Mouse (Mus musculus): ENCODE results near the gene Opa3. TPM values are rescaled to one million over a fixed set of nuclear protein-coding genes. Genes with fewer than 3 reads are reported as not detected.

Gene Opa3
- polyA plus RNA-seq, 1 experiment, result 33.3 TPM

- DNase-seq (ENCODE audit: low read depth), result peak; percentile 47
- TF ChIP-seq POLR2A (IDR thresholded peaks at IDR 0.05; ENCODE audit: borderline replicate concordance, extremely low read depth, insufficient read depth, insufficient read length, poor library complexity, severe bottlenecking) (no peak), CTCF (IDR thresholded peaks at IDR 0.05; ENCODE audit: borderline replicate concordance, extremely low read depth, insufficient read depth, insufficient read length) (no peak)
These were observed 41.7 kb downstream of the Opa3 start for GRCm38 (mm10) chr7:19269721-19270441.

DNA sequence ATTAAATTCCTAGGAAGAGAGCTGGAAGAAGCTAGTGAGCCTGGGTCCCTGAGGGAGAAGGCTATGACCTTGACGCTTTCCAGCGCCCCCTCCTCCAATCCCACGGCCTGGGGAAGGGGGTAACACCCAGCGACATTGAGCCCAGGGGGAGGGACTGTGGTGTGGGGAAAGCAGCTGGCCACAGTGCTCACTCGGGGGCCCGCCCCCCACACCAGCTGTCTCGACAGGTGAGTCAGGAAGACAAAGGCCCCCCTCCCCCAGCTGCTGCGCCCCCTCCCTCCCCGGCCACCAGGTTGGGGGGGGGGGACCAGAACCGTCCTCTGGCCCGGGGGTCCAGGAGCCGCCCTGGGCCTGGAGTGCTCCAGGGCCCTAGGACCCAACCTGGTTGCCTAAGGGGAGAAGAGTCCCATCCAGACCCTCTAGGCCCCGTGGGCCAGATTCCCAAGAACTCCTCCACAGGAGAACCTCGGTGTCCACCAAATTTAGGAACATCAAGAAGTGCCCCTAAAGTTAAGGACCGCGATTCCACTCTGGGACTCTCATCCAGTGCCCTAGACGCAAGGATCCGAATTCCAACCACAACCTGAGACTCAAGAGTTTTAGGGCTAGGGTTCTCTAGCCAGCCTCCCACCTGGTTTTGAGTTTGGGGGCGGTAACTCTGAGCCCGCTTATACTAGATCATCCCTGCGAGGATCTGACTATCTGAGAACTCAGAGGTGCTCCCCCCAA, 42.5 kb downstream of the Opa3 start:
- TF ChIP-seq CTCF (IDR thresholded peaks at IDR 0.05; ENCODE audit: borderline replicate concordance, extremely low read depth, insufficient read depth, insufficient read length), result no peak
- TF ChIP-seq POLR2A (IDR thresholded peaks at IDR 0.05; ENCODE audit: borderline replicate concordance, extremely low read depth, insufficient read depth, insufficient read length, poor library complexity, severe bottlenecking), result no peak
- DNase-seq (ENCODE audit: low read depth), result no peak

DNA sequence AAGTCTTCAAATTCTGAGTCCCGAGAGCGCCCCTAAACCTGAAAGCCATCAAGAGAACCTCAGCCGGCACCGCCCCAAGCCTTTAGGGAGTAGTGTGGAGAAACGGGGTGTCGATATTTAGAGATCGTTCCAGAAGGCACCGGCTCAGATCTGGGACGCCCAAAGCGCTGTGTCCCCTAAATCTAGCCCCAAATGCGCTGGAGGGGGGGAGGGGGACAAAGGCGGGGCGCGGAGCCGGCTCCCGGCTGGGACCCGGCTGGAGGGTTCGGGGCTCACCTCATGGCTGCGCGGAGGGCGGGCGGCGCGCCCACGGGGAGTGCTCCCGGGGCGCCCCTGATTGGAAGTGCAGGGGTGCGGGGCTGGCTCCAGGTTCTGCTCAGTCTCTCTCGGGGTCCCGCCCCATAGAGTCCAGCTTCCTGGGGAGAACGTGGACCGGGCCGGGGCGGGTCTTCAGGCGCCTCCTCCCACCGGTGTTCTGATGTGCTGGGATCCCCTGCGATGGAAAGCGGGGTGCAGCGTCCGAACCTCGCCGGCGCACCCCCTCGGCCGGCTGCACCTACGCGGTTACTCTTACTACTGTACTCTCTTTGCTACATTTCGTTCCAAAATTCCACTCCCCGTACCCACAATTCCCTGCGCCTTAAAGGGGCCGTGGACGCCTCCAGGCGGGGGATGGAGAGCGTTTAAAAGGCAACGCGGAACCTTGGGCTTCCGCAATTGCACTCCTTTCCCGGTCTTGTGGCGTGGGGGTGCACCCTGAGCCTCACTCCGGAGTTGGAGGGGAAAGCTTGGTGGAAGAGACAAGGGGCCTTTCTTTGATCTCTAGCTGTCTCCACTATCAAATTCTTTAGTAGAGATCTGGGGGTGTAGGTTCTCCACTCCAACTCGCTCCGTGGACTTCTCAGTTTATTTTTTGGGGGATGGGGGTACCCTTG, 43.4 kb downstream of the Opa3 start, which contains the start of gene Vasp:
Vasp (minus strand) TSS at position 580 of the 935 bp plus-strand sequence.
- DNase-seq (ENCODE audit: low read depth), result peak; percentile 93

DNA sequence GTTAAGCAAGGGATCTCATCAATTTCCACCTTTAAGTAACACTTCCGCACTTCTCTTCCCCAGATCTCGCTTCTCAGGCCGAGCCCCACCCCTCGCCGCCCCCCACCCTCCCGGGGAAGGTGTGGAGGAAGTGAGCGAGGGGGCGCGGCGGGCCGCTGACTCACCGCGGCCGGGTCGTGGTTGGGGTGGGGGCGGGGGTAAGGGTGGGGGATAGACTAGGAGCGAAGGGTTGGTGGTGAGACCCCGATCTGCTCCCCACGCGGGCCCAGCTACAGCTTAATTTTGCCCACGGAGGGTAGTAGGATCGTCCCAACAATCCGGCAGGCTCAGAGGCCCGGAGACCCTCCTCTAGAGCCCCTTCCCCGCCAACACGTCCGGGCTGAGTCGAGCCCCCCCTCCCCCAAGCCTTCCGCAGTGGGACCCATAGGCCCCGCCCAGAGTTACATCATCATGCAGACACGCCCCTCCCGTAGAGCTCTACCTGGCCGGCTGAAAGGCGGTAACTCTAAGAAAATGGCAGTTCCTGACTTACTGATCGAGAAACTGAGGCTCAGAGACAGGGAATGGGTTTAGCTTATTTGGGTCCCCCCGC, 44.1 kb downstream of the Opa3 start:
- DNase-seq (ENCODE audit: low read depth), result peak; percentile 83

More for the DNA sequence above, 43.4 kb downstream of the Opa3 start, which contains the start of gene Vasp:
- TF ChIP-seq POLR2A (IDR thresholded peaks at IDR 0.05; ENCODE audit: borderline replicate concordance, extremely low read depth, insufficient read depth, insufficient read length, poor library complexity, severe bottlenecking) (peak; percentile 23; the same call in 1 of the 2 replicates), CTCF (IDR thresholded peaks at IDR 0.05; ENCODE audit: borderline replicate concordance, extremely low read depth, insufficient read depth, insufficient read length) (no peak)

GRCm38 (mm10) chr7:19276253-19276652, 48.1 kb downstream of the Opa3 start:
- DNase-seq (ENCODE audit: low read depth), result no peak
- peak; percentile 17; the same call in 1 of the 2 replicates for TF ChIP-seq CTCF (IDR thresholded peaks at IDR 0.05; ENCODE audit: borderline replicate concordance, extremely low read depth, insufficient read depth, insufficient read length)
- no peak for TF ChIP-seq POLR2A (IDR thresholded peaks at IDR 0.05; ENCODE audit: borderline replicate concordance, extremely low read depth, insufficient read depth, insufficient read length, poor library complexity, severe bottlenecking)

More for the DNA sequence above, 44.1 kb downstream of the Opa3 start:
- no peak for TF ChIP-seq CTCF (IDR thresholded peaks at IDR 0.05; ENCODE audit: borderline replicate concordance, extremely low read depth, insufficient read depth, insufficient read length)
- 0 out of 2 replicates have a peak, but pooled peaks have one; percentile 13 for TF ChIP-seq POLR2A (IDR thresholded peaks at IDR 0.05; ENCODE audit: borderline replicate concordance, extremely low read depth, insufficient read depth, insufficient read length, poor library complexity, severe bottlenecking)

- no peak for DNase-seq (ENCODE audit: low read depth)
- TF ChIP-seq CTCF (IDR thresholded peaks at IDR 0.05; ENCODE audit: borderline replicate concordance, extremely low read depth, insufficient read depth, insufficient read length) (no peak), POLR2A (IDR thresholded peaks at IDR 0.05; ENCODE audit: borderline replicate concordance, extremely low read depth, insufficient read depth, insufficient read length, poor library complexity, severe bottlenecking) (no peak)
These were observed 50.9 kb downstream of the Opa3 start for GRCm38 (mm10) chr7:19279052-19279451.

DNA sequence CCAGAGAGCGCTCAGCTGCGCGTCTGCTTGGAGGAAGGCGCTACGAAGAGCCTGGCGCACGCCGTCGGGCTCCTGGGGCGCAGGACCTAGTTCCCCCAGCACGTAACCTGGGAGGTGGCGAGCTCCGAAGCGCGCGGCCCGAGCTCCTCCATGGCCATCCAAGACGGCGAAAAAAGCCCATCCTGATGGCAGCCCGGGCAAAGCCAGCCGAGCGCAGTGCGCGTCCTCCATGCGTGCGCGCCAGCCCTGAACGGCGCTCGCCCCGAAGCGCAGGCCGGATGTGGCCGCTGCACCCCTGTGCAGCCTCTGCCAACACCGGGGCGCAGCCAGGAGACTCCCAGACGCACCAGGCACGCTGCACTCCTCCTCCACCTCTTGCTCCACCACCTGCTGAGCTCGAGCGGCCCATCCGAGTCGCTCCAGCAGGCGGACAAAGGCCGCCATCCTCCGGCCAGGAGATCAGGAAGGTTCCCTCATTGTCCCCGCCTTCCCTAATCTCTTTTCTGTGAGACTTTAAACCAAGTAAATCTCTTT, 51.5 kb downstream of the Opa3 start, which contains the start of gene Ppm1n:
Ppm1n (minus strand) TSS at position 484 of the 534 bp plus-strand sequence.
- no peak for DNase-seq (ENCODE audit: low read depth)
- TF ChIP-seq POLR2A (IDR thresholded peaks at IDR 0.05; ENCODE audit: borderline replicate concordance, extremely low read depth, insufficient read depth, insufficient read length, poor library complexity, severe bottlenecking), result no peak
- no peak for TF ChIP-seq CTCF (IDR thresholded peaks at IDR 0.05; ENCODE audit: borderline replicate concordance, extremely low read depth, insufficient read depth, insufficient read length)

GRCm38 (mm10) chr7:19281680-19282304, 53.7 kb downstream of the Opa3 start:
- peak; percentile 52 for DNase-seq (ENCODE audit: low read depth)
- TF ChIP-seq CTCF (IDR thresholded peaks at IDR 0.05; ENCODE audit: borderline replicate concordance, extremely low read depth, insufficient read depth, insufficient read length), result peak; percentile 34; the same call in 1 of the 2 replicates

DNA sequence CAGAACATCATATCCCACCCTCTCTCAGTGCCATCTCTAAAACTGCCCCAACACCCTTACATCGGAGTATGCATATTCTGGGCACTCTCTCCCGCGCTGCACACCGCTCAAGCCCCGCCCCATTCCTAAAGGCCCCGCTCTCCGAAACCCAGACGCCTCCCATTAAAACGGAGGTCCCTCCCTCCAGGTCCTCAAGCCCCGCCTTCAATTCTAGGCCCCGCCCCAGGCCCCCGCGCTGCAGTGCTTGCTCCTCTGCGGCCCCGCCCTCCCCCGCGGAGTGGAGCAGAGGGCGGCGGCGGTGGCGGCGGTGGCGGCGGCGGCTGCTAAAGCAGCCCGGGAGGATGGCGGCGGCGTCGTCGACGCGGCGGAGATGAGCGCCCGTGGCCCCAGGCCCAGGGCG, 54.3 kb downstream of the Opa3 start, which contains the start of gene Rtn2:
Rtn2 (plus strand) TSS at position 240 of the 400 bp plus-strand sequence.
- peak; percentile 95 for DNase-seq (ENCODE audit: low read depth)
- no peak for TF ChIP-seq CTCF (IDR thresholded peaks at IDR 0.05; ENCODE audit: borderline replicate concordance, extremely low read depth, insufficient read depth, insufficient read length)
- TF ChIP-seq POLR2A (IDR thresholded peaks at IDR 0.05; ENCODE audit: borderline replicate concordance, extremely low read depth, insufficient read depth, insufficient read length, poor library complexity, severe bottlenecking), result peak; percentile 73

Measured in brain, embryonic 14.5 days (tissue).